Mouse (Mus musculus) liver, embryonic 14.5 days (tissue): ENCODE measurements around the gene Tex2. TPM values are rescaled to one million over a fixed set of nuclear protein-coding genes. Genes with fewer than 3 reads are reported as not detected.
A peak's percentile ranks its signal among the peaks of the same experiment; 100 is the strongest.

Experiments
- ATAC-seq: fragments of 200-750 bp; cut with Nextera tagmentation; 2 replicates; pipeline ENCODE4 v1.8.0; 2017; ENCODE audit warnings: moderate number of reproducible peaks, mild to moderate bottlenecking, moderate library complexity; ENCODE audit not compliant: insufficient read depth
- DNase-seq, 3 experiments: peaks; one replicate each; pipeline ENCODE4 v3.0.0-alpha.2; 2012 to 2013; ENCODE audit warnings: low read depth in 3 of 3, low spot score in 3 of 3
- H3K27ac ChIP-seq: fragments of 300-500 bp; sonication (generic); 2 replicates; pipeline ENCODE4 v1.5.1; 2014; ENCODE audit warnings: moderate library complexity, mild to moderate bottlenecking, control low read depth, inconsistent platforms
- H3K27me3 ChIP-seq: fragments of 300-500 bp; sonication (generic); 2 replicates; pipeline ENCODE4 v1.6.1; 2014; ENCODE audit warnings: mild to moderate bottlenecking, low read length, moderate library complexity; ENCODE audit not compliant: control insufficient read depth, insufficient read depth
- H3K36me3 ChIP-seq: fragments of 300-500 bp; sonication (generic); replicated peaks from 2 replicates; pipeline ENCODE4 v1.6.1; 2014; ENCODE audit warnings: low read depth; ENCODE audit not compliant: control insufficient read depth, insufficient read depth
- H3K4me1 ChIP-seq, 2 experiments: fragments of 200-500 bp in 1 of 2; fragments of 300-500 bp in 1 of 2; sonication (generic) in 1 of 2; replicated peaks; 2 replicates each; pipeline ENCODE4 v1.6.1; 2012 to 2014; ENCODE audit warnings: antibody characterized with exemption in 1 of 2, inconsistent platforms in 1 of 2, low read length in 1 of 2; ENCODE audit not compliant: control insufficient read depth in 2 of 2, insufficient read depth in 2 of 2
- H3K4me2 ChIP-seq: fragments of 300-500 bp; sonication (generic); 2 replicates; pipeline ENCODE4 v1.6.1; 2014; ENCODE audit warnings: low read depth, mild to moderate bottlenecking, control low read depth, moderate library complexity
- H3K4me3 ChIP-seq, 2 experiments: fragments of 200-500 bp in 1 of 2; fragments of 300-500 bp in 1 of 2; sonication (generic) in 1 of 2; 2 replicates each; pipeline ENCODE4 v1.5.1; 2012 to 2014; ENCODE audit warnings: low read depth in 2 of 2, low read length in 2 of 2, mild to moderate bottlenecking in 2 of 2, control low read depth in 1 of 2, inconsistent platforms in 1 of 2, moderate library complexity in 1 of 2; ENCODE audit not compliant: insufficient read depth in 1 of 2
- H3K9ac ChIP-seq: fragments of 300-500 bp; sonication (generic); replicated peaks from 2 replicates; pipeline ENCODE4 v1.6.1; 2014; ENCODE audit warnings: mild to moderate bottlenecking, control low read depth, moderate library complexity
- H3K9me3 ChIP-seq: fragments of 300-500 bp; sonication (generic); 2 replicates; pipeline ENCODE4 v1.6.1; 2016; ENCODE audit warnings: low read length, mixed read lengths; ENCODE audit not compliant: control insufficient read depth
- CTCF ChIP-seq: IDR thresholded peaks from 2 replicates; pipeline ENCODE4 v1.5.1; 2016; ENCODE audit warnings: antibody characterized with exemption, low read depth, control low read depth
- EP300 ChIP-seq: IDR thresholded peaks from 2 replicates; pipeline ENCODE4 v1.6.1; 2016; ENCODE audit warnings: antibody characterized with exemption, low read depth
- WGBS: fragments of 180-500 bp; shearing (Covaris S2); extraction: QIAGEN DNeasy Blood & Tissue Kit; methylation state at CpG from one replicate; pipeline ENCODE4 v1.1.7; 2014; ENCODE audit not compliant: insufficient replicate concordance; 5-methylcytosine and 5-hydroxymethylcytosine counted together
- polyA plus RNA-seq, 2 experiments: library from polyadenylated mRNA; depleted of rRNA in 1 of 2; stranded (reverse) in 1 of 2; unstranded in 1 of 2; fragments of >200 nt; fragmentation: Nextera tagmentation in 1 of 2; extraction: Ambion mirVana in 1 of 2; gene quantifications; 2 replicates each; pipeline versions ENCODE4 v1.2.1 to v1.2.3; 2012 to 2014

Tex2 gene
- polyA plus RNA-seq, 2 experiments: 5.9 to 7.9 TPM

- no peak for DNase-seq
- ATAC-seq: no peak
- no peaks in the 10 kb centered on the region for H3K27me3 ChIP-seq
- 85% methylated on average over 4 of the region's 4 CpGs for WGBS
- H3K9ac ChIP-seq: no peak overlapping the region
- no peaks in the 10 kb centered on the region for H3K9me3 ChIP-seq
- TF ChIP-seq CTCF: no peak
- TF ChIP-seq EP300: no peak
- peaks cover 6% of the 10 kb centered on the region for H3K36me3 ChIP-seq
- H3K4me2 ChIP-seq: no peak overlapping the region
- no peak overlapping the region for H3K4me3 ChIP-seq
- no peak overlapping the region for H3K27ac ChIP-seq
- H3K4me1 ChIP-seq: no peaks in the 10 kb centered on the region
Measured at GRCm38 (mm10) chr11:106546081-106546480, 67.1 kb downstream of the Tex2 start.

GRCm38 (mm10) chr11:106544916-106545315 lies 68.3 kb downstream of the Tex2 start:
- WGBS: 74% methylated on average over 9 of the region's 9 CpGs
- no peak overlapping the region for H3K4me2 ChIP-seq
- TF ChIP-seq EP300 (no peak), CTCF (no peak)
- no peak overlapping the region for H3K9ac ChIP-seq
- no peak overlapping the region for H3K4me3 ChIP-seq
- no peak overlapping the region for H3K27ac ChIP-seq
- no peaks in the 10 kb centered on the region for H3K27me3 ChIP-seq
- ATAC-seq (no peak), DNase-seq (no peak)
- H3K36me3 ChIP-seq: peaks cover 6% of the 10 kb centered on the region
- H3K4me1 ChIP-seq: no peaks in the 10 kb centered on the region
- H3K9me3 ChIP-seq: no peaks in the 10 kb centered on the region

- DNase-seq: no peak
- ATAC-seq: no peak
- Histone ChIP-seq H3K9me3 (no peaks in the 10 kb centered on the region), H3K4me2 (no peak overlapping the region), H3K4me3 (no peak overlapping the region), H3K9ac (no peak overlapping the region), H3K4me1 (no peaks in the 10 kb centered on the region), H3K36me3 (peaks cover 6% of the 10 kb centered on the region), H3K27me3 (no peaks in the 10 kb centered on the region), H3K27ac (no peak overlapping the region)
- TF ChIP-seq CTCF: no peak
- no peak for TF ChIP-seq EP300
- WGBS: 80% methylated on average over 11 of the region's 11 CpGs
Measured at GRCm38 (mm10) chr11:106544133-106544532, 69.1 kb downstream of the Tex2 start.

- 75% methylated on average over 13 of the region's 13 CpGs for WGBS
- no peak for DNase-seq
- peaks cover 6% of the 10 kb centered on the region for H3K36me3 ChIP-seq
Measured at GRCm38 (mm10) chr11:106543006-106543405, 70.2 kb downstream of the Tex2 start.

GRCm38 (mm10) chr11:106542385-106542784 lies 70.8 kb downstream of the Tex2 start:
- Histone ChIP-seq H3K9ac (no peak overlapping the region), H3K4me1 (no peaks in the 10 kb centered on the region), H3K27ac (no peak overlapping the region), H3K27me3 (no peaks in the 10 kb centered on the region), H3K4me2 (no peak overlapping the region), H3K36me3 (peaks cover 6% of the 10 kb centered on the region), H3K9me3 (no peaks in the 10 kb centered on the region), H3K4me3 (no peak overlapping the region)
- ATAC-seq (no peak), DNase-seq (no peak)
- TF ChIP-seq EP300 (no peak), CTCF (no peak)

More at GRCm38 (mm10) chr11:106543006-106543405, 70.2 kb downstream of the Tex2 start:
- Histone ChIP-seq H3K27ac (no peak overlapping the region), H3K4me2 (no peak overlapping the region), H3K4me1 (no peaks in the 10 kb centered on the region), H3K9ac (no peak overlapping the region), H3K9me3 (no peaks in the 10 kb centered on the region), H3K4me3 (no peak overlapping the region), H3K27me3 (no peaks in the 10 kb centered on the region)
- TF ChIP-seq EP300 (no peak), CTCF (no peak)
- ATAC-seq: 0 out of 2 replicates have a peak, but pooled peaks have one; percentile 35
